Mouse (Mus musculus) lung, embryonic 14.5 days (tissue): Measurements from ENCODE around the gene Phf23. TPM values are rescaled to one million over a fixed set of nuclear protein-coding genes. Genes with fewer than 3 reads are reported as not detected.

Source experiments
- ATAC-seq: fragments of 200-750 bp; cut with Nextera tagmentation; 2 replicates; pipeline ENCODE4 v1.8.0; 2017; ENCODE audit warnings: mild to moderate bottlenecking, moderate TSS enrichment, moderate library complexity; ENCODE audit not compliant: insufficient read depth
- DNase-seq: peaks from one replicate; pipeline ENCODE4 v3.0.0-alpha.2; 2015
- H3K27ac ChIP-seq: fragments of 300-500 bp; sonication (generic); 2 replicates; pipeline ENCODE4 v1.5.1; 2014; ENCODE audit warnings: low read depth, mild to moderate bottlenecking, moderate library complexity
- H3K27me3 ChIP-seq: fragments of 300-500 bp; sonication (generic); 2 replicates; pipeline ENCODE4 v1.6.1; 2014; ENCODE audit warnings: low read length, control low read depth; ENCODE audit not compliant: insufficient read depth
- H3K36me3 ChIP-seq: fragments of 300-500 bp; sonication (generic); 2 replicates; pipeline ENCODE4 v1.6.1; 2014; ENCODE audit warnings: control low read depth; ENCODE audit not compliant: insufficient read depth
- H3K4me1 ChIP-seq: fragments of 300-500 bp; sonication (generic); 2 replicates; pipeline ENCODE4 v1.6.1; 2014; ENCODE audit warnings: antibody characterized with exemption, control low read depth; ENCODE audit not compliant: insufficient read depth
- H3K4me2 ChIP-seq: fragments of 300-500 bp; sonication (generic); 2 replicates; pipeline ENCODE4 v1.6.1; 2014; ENCODE audit warnings: mild to moderate bottlenecking
- H3K4me3 ChIP-seq: fragments of 300-500 bp; sonication (generic); 2 replicates; pipeline ENCODE4 v1.5.1; 2014; ENCODE audit warnings: low read depth, low read length
- H3K9ac ChIP-seq: fragments of 300-500 bp; sonication (generic); 2 replicates; pipeline ENCODE4 v1.6.1; 2014
- H3K9me3 ChIP-seq: fragments of 300-500 bp; sonication (generic); 2 replicates; pipeline ENCODE4 v1.6.1; 2016; ENCODE audit warnings: low read depth, low read length, control low read depth
- CTCF ChIP-seq: IDR thresholded peaks from 2 replicates; pipeline ENCODE4 v1.5.1; 2016; ENCODE audit warnings: antibody characterized with exemption, low read depth
- WGBS: fragments of 180-500 bp; shearing (Covaris S2); extraction: QIAGEN DNeasy Blood & Tissue Kit; methylation state at CpG from one replicate; pipeline ENCODE4 v1.1.7; 2014; 5-methylcytosine and 5-hydroxymethylcytosine counted together
- polyA plus RNA-seq: library from polyadenylated mRNA; unstranded; fragments of >200 nt; fragmentation: Nextera tagmentation; extraction: Ambion mirVana; gene quantifications from 2 replicates; pipeline ENCODE4 v1.2.1, GENCODE M21; 2014

Phf23 gene
- polyA plus RNA-seq, 1 experiment from 2014 or later: 41.1 TPM

- Histone ChIP-seq H3K4me3 (no peak overlapping the region), H3K9me3 (no peaks in the 10 kb centered on the region), H3K27ac (no peak overlapping the region), H3K27me3 (no peaks in the 10 kb centered on the region), H3K9ac (no peak overlapping the region), H3K4me1 (no peaks in the 10 kb centered on the region), H3K4me2 (no peak overlapping the region), H3K36me3 (peaks cover 75% of the 10 kb centered on the region)
- no peak for TF ChIP-seq CTCF
- DNase-seq (no peak), ATAC-seq (no peak)
- 94% methylated on average over 2 of the region's 2 CpGs for WGBS
Observed at GRCm38 (mm10) chr11:69974907-69975306, 20.7 kb upstream of the Phf23 start.

GRCm38 (mm10) chr11:69976271-69976670 lies 19.3 kb upstream of the Phf23 start:
- Histone ChIP-seq H3K4me3 (no peak overlapping the region), H3K4me2 (no peak overlapping the region), H3K27ac (no peak overlapping the region), H3K9me3 (no peaks in the 10 kb centered on the region), H3K4me1 (no peaks in the 10 kb centered on the region), H3K9ac (no peak overlapping the region), H3K36me3 (peaks cover 68% of the 10 kb centered on the region), H3K27me3 (no peaks in the 10 kb centered on the region)
- ATAC-seq (no peak), DNase-seq (no peak)
- 80% methylated on average over 4 of the region's 4 CpGs for WGBS
- TF ChIP-seq CTCF: no peak

GRCm38 (mm10) chr11:69979827-69980195 lies 15.8 kb upstream of the Phf23 start:
- Histone ChIP-seq H3K36me3 (peaks cover 46% of the 10 kb centered on the region), H3K4me2 (peak overlapping the region; percentile 67), H3K4me1 (peaks cover 11% of the 10 kb centered on the region; the same call in 1 of the 2 replicates), H3K9ac (peak overlapping the region; percentile 68), H3K4me3 (peak overlapping the region; percentile 100), H3K27ac (peak overlapping the region; percentile 98), H3K27me3 (no peaks in the 10 kb centered on the region), H3K9me3 (no peaks in the 10 kb centered on the region)
- TF ChIP-seq CTCF: no peak
- ATAC-seq: no peak
- DNase-seq: no peak
- WGBS: 2% methylated on average over 16 of the region's 16 CpGs

- peaks cover 46% of the 10 kb centered on the region for H3K36me3 ChIP-seq
- H3K9me3 ChIP-seq: no peaks in the 10 kb centered on the region
- H3K27ac ChIP-seq: peak overlapping the region; percentile 98
- DNase-seq (peak; percentile 100), ATAC-seq (peak; percentile 90)
- peak overlapping the region; percentile 100 for H3K4me3 ChIP-seq
- peak overlapping the region; percentile 98 for H3K9ac ChIP-seq
- WGBS: under 1% methylated on average over 32 of the region's 60 CpGs
- H3K4me1 ChIP-seq: peaks cover 11% of the 10 kb centered on the region; the same call in 1 of the 2 replicates
- H3K27me3 ChIP-seq: no peaks in the 10 kb centered on the region
- TF ChIP-seq CTCF: no peak
- H3K4me2 ChIP-seq: peak overlapping the region; percentile 67
Observed at GRCm38 (mm10) chr11:69980196-69981140, 15.1 kb upstream of the Phf23 start.

GRCm38 (mm10) chr11:69981141-69981762 lies 14.3 kb upstream of the Phf23 start, which contains the start of gene Ctdnep1:
Ctdnep1 (plus strand) TSS chr11:69981156.
- Histone ChIP-seq H3K36me3 (peaks cover 45% of the 10 kb centered on the region), H3K27me3 (no peaks in the 10 kb centered on the region), H3K4me2 (peak within 1 kb of the TSS; percentile 67), H3K27ac (peak within 1 kb of the TSS; percentile 98), H3K9ac (peak within 1 kb of the TSS; percentile 98), H3K4me1 (peaks cover 11% of the 10 kb centered on the region; the same call in 1 of the 2 replicates), H3K9me3 (no peaks in the 10 kb centered on the region), H3K4me3 (peak within 1 kb of the TSS; percentile 100)
- WGBS: under 1% methylated on average over 43 of the region's 43 CpGs
- peak; percentile 42 for DNase-seq
- ATAC-seq: peak; percentile 36; the same call in 1 of the 2 replicates
- TF ChIP-seq CTCF: no peak

- no peaks in the 10 kb centered on the region for H3K9me3 ChIP-seq
- ATAC-seq (no peak), DNase-seq (no peak)
- peak within 1 kb of the TSS; percentile 67 for H3K4me2 ChIP-seq
- H3K9ac ChIP-seq: peak within 1 kb of the TSS; percentile 98
- WGBS: 45% methylated on average over 8 of the region's 8 CpGs
- TF ChIP-seq CTCF: no peak
- H3K27me3 ChIP-seq: no peaks in the 10 kb centered on the region
- H3K4me3 ChIP-seq: peak within 1 kb of the TSS; percentile 100
- peak within 1 kb of the TSS; percentile 98 for H3K27ac ChIP-seq
- peaks cover 11% of the 10 kb centered on the region; the same call in 1 of the 2 replicates for H3K4me1 ChIP-seq
- peaks cover 47% of the 10 kb centered on the region for H3K36me3 ChIP-seq
Observed at GRCm38 (mm10) chr11:69982225-69982624, 13.4 kb upstream of the Phf23 start, which contains the start of gene Elp5. Elp5 (minus strand) TSS chr11:69982517.

GRCm38 (mm10) chr11:69982877-69983276 lies 12.7 kb upstream of the Phf23 start:
- H3K9ac ChIP-seq: peak overlapping the region; percentile 98
- TF ChIP-seq CTCF: no peak

More at GRCm38 (mm10) chr11:69982877-69983276, 12.7 kb upstream of the Phf23 start:
- ATAC-seq (no peak), DNase-seq (no peak)
- peaks cover 11% of the 10 kb centered on the region; the same call in 1 of the 2 replicates for H3K4me1 ChIP-seq
- H3K27ac ChIP-seq: no peak overlapping the region
- WGBS: 20% methylated on average over 5 of the region's 5 CpGs
- peak overlapping the region; percentile 67 for H3K4me2 ChIP-seq
- no peaks in the 10 kb centered on the region for H3K9me3 ChIP-seq
- H3K4me3 ChIP-seq: peak overlapping the region; percentile 100
- no peaks in the 10 kb centered on the region for H3K27me3 ChIP-seq
- H3K36me3 ChIP-seq: peaks cover 49% of the 10 kb centered on the region
